Mouse (Mus musculus): ENCODE measurements around the gene Myh11. TPM values are rescaled to one million over a fixed set of nuclear protein-coding genes. Genes with fewer than 3 reads are reported as not detected.
A peak's percentile ranks its signal among the peaks of the same experiment; 100 is the strongest.

Gene Myh11
- total RNA-seq, 1 experiment: 0.76 TPM

DNA sequence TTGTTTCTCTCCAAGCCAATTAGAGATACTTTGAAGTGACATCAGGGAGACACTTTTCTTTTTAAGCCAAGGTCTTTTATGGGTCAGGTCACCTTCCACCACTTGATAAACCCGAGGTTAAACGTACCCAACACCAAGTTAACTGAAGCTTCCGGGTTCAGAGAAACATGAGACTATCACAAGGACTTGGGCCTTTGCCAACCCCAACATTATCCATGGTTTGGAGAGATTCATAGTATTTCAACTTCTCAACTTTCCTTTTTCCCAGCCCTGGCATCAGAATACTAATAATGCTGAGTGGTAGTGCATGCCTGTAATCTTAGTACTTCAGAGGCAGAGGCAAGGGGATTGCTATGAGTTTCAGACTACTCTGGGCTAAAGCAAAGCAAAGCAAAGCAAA lies 49.1 kb downstream of the Myh11 start:
- no peak for DNase-seq (ENCODE audit: low read depth, low spot score)
- H3K27ac ChIP-seq (ENCODE audit: insufficient read depth, low read depth, low read length, poor library complexity, severe bottlenecking): no peak overlapping the region
- TF ChIP-seq HCFC1 (IDR thresholded peaks at IDR 0.05; ENCODE audit: borderline replicate concordance, insufficient read depth, low read length): no peak
- no peak for TF ChIP-seq MAFK (IDR thresholded peaks at IDR 0.05; ENCODE audit: insufficient read depth, low read depth, low read length)
- no peak for TF ChIP-seq CHD2 (IDR thresholded peaks at IDR 0.05; ENCODE audit: low read depth, low read length)
- no peak for TF ChIP-seq ZC3H11A (IDR thresholded peaks at IDR 0.05; ENCODE audit: borderline replicate concordance, low read depth, low read length)
- TF ChIP-seq ZNF384 (IDR thresholded peaks at IDR 0.05; ENCODE audit: low read depth, low read length): no peak
- no peaks in the 10 kb centered on the region for H3K4me1 ChIP-seq (ENCODE audit: control insufficient read depth in 2 of 2, insufficient read depth in 2 of 2, low read length in 2 of 2, poor library complexity in 1 of 2)
- H3K9me3 ChIP-seq (ENCODE audit: control insufficient read depth, insufficient read depth, low read depth, low read length): no peaks in the 10 kb centered on the region
- no peak overlapping the region for H3K9ac ChIP-seq (ENCODE audit: insufficient read depth, low read depth, low read length, poor library complexity, severe bottlenecking)
- in situ Hi-C loops (cut with MboI; ENCODE audit: low sequenced_read_pairs in 2 of 2, unreplicated experiment in 2 of 2): no loop called here
- H3K4me3 ChIP-seq (ENCODE audit: insufficient read depth in 1 of 2, low read depth in 1 of 2, low read length in 2 of 2, poor library complexity in 1 of 2, severe bottlenecking in 1 of 2): no peak overlapping the region
- H3K36me3 ChIP-seq (ENCODE audit: control insufficient read depth, insufficient read depth, low read length, poor library complexity, severe bottlenecking): no peaks in the 10 kb centered on the region

DNA sequence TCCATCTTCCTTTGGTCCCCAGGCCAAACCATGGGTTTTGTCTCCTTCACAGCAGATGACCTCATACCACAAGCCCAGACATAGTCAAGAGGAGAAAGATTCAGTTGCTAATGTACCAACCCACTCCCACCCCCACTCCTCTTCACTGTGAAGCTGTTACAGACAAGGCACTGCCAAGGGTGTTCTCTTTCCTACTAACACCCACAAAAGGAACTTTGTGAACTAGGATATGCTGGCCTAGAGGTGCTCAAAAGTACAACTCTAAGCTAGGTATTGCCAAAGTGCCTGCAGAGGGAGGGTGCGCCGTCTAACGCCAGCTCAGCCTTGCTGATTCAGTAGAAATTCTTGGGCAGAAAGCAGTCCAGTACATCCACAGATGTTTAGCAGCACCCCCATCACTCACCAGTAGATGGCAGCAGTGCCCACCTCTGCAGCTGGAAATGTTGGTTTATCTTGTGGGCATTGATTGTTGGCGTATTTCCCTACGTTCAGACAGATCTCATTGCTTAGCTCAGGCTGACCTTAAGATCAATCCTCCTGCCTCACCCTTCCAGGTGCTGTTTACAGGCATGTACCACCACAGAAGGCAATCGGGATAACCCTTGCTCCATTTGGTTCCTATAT lies 54.0 kb downstream of the Myh11 start:
- peak; percentile 61 for DNase-seq (ENCODE audit: low read depth, low spot score)
- H3K4me3 ChIP-seq (ENCODE audit: insufficient read depth in 1 of 2, low read depth in 1 of 2, low read length in 2 of 2, poor library complexity in 1 of 2, severe bottlenecking in 1 of 2): no peak overlapping the region
- no peaks in the 10 kb centered on the region for H3K9me3 ChIP-seq (ENCODE audit: control insufficient read depth, insufficient read depth, low read depth, low read length)
- no peak overlapping the region for H3K9ac ChIP-seq (ENCODE audit: insufficient read depth, low read depth, low read length, poor library complexity, severe bottlenecking)
- no peaks in the 10 kb centered on the region for H3K4me1 ChIP-seq (ENCODE audit: control insufficient read depth in 2 of 2, insufficient read depth in 2 of 2, low read length in 2 of 2, poor library complexity in 1 of 2)
- H3K27ac ChIP-seq (ENCODE audit: insufficient read depth, low read depth, low read length, poor library complexity, severe bottlenecking): no peak overlapping the region
- TF ChIP-seq ZC3H11A (IDR thresholded peaks at IDR 0.05; ENCODE audit: borderline replicate concordance, low read depth, low read length) (peak; percentile 90), MAFK (IDR thresholded peaks at IDR 0.05; ENCODE audit: insufficient read depth, low read depth, low read length) (peak; percentile 77), HCFC1 (IDR thresholded peaks at IDR 0.05; ENCODE audit: borderline replicate concordance, insufficient read depth, low read length) (no peak)
- no peaks in the 10 kb centered on the region for H3K36me3 ChIP-seq (ENCODE audit: control insufficient read depth, insufficient read depth, low read length, poor library complexity, severe bottlenecking)
- in situ Hi-C loops (cut with MboI; ENCODE audit: low sequenced_read_pairs in 2 of 2, unreplicated experiment in 2 of 2): no loop called here

DNA sequence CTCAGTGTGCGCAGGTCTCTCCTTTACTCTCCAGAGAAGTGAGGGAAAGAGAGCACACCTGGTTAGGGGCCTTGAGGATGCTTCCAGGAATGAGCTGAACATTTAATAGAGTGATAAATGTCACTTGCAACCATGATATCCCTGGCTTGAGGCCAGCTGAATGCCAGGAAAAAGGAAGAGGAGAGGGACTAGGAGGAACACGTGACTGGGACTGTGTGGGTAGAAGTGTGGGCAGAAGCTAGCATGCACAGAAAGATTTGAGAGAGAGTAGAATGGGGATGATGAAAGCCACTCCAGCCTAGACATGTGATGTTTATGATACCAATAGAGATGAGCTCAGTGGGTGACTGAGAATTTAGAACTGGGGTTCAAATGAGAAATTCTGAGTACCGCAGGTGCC lies 76.0 kb downstream of the Myh11 start:
- Histone ChIP-seq H3K9ac (ENCODE audit: insufficient read depth, low read depth, low read length, poor library complexity, severe bottlenecking) (no peak overlapping the region), H3K27ac (ENCODE audit: insufficient read depth, low read depth, low read length, poor library complexity, severe bottlenecking) (no peak overlapping the region), H3K4me3 (ENCODE audit: insufficient read depth in 1 of 2, low read depth in 1 of 2, low read length in 2 of 2, poor library complexity in 1 of 2, severe bottlenecking in 1 of 2) (no peak overlapping the region), H3K36me3 (ENCODE audit: control insufficient read depth, insufficient read depth, low read length, poor library complexity, severe bottlenecking) (no peaks in the 10 kb centered on the region), H3K4me1 (ENCODE audit: control insufficient read depth in 2 of 2, insufficient read depth in 2 of 2, low read length in 2 of 2, poor library complexity in 1 of 2) (no peaks in the 10 kb centered on the region), H3K9me3 (ENCODE audit: control insufficient read depth, insufficient read depth, low read depth, low read length) (no peaks in the 10 kb centered on the region)
- in situ Hi-C loops (cut with MboI; ENCODE audit: low sequenced_read_pairs in 2 of 2, unreplicated experiment in 2 of 2): no loop called here
- no peak for DNase-seq (ENCODE audit: low read depth, low spot score)
- TF ChIP-seq ZNF384 (IDR thresholded peaks at IDR 0.05; ENCODE audit: low read depth, low read length): no peak
- no peak for TF ChIP-seq MAFK (IDR thresholded peaks at IDR 0.05; ENCODE audit: insufficient read depth, low read depth, low read length)
- no peak for TF ChIP-seq HCFC1 (IDR thresholded peaks at IDR 0.05; ENCODE audit: borderline replicate concordance, insufficient read depth, low read length)
- TF ChIP-seq ZC3H11A (IDR thresholded peaks at IDR 0.05; ENCODE audit: borderline replicate concordance, low read depth, low read length): no peak
- TF ChIP-seq CHD2 (IDR thresholded peaks at IDR 0.05; ENCODE audit: low read depth, low read length): no peak

DNA sequence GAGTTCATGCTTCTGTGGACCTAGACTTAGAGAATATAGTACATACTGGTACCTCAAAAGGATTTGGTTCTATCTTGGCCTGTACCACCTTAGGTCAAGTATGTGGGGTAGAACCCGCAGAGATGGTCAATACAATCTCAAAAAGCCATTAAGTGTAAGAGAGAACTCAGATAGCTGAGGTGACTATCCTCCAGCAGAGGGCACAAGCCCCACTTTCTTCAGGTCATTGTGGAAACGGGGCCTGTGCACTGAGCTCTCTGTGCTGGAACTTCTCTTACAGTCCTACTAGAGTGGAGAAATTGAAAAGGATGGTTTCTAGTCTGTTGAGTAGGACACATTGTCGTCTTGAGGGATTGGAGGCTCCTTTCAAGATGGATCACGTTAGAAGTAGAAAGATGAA lies 92.4 kb downstream of the Myh11 start:
- no peak overlapping the region for H3K9ac ChIP-seq (ENCODE audit: insufficient read depth, low read depth, low read length, poor library complexity, severe bottlenecking)
- peaks cover 0 to 4% of the 10 kb centered on the region in 2 experiments; a peak in 2 of 4 replicates for H3K4me1 ChIP-seq (ENCODE audit: control insufficient read depth in 2 of 2, insufficient read depth in 2 of 2, low read length in 2 of 2, poor library complexity in 1 of 2)
- H3K27ac ChIP-seq (ENCODE audit: insufficient read depth, low read depth, low read length, poor library complexity, severe bottlenecking): no peak overlapping the region
- no peak for DNase-seq (ENCODE audit: low read depth, low spot score)
- no peak overlapping the region for H3K4me3 ChIP-seq (ENCODE audit: insufficient read depth in 1 of 2, low read depth in 1 of 2, low read length in 2 of 2, poor library complexity in 1 of 2, severe bottlenecking in 1 of 2)
- in situ Hi-C loops (cut with MboI; ENCODE audit: low sequenced_read_pairs in 2 of 2, unreplicated experiment in 2 of 2): no loop called here
- no peaks in the 10 kb centered on the region for H3K36me3 ChIP-seq (ENCODE audit: control insufficient read depth, insufficient read depth, low read length, poor library complexity, severe bottlenecking)
- H3K9me3 ChIP-seq (ENCODE audit: control insufficient read depth, insufficient read depth, low read depth, low read length): no peaks in the 10 kb centered on the region
- TF ChIP-seq MAFK (IDR thresholded peaks at IDR 0.05; ENCODE audit: insufficient read depth, low read depth, low read length): no peak
- no peak for TF ChIP-seq HCFC1 (IDR thresholded peaks at IDR 0.05; ENCODE audit: borderline replicate concordance, insufficient read depth, low read length)
- no peak for TF ChIP-seq CHD2 (IDR thresholded peaks at IDR 0.05; ENCODE audit: low read depth, low read length)
- TF ChIP-seq ZNF384 (IDR thresholded peaks at IDR 0.05; ENCODE audit: low read depth, low read length): no peak
- no peak for TF ChIP-seq ZC3H11A (IDR thresholded peaks at IDR 0.05; ENCODE audit: borderline replicate concordance, low read depth, low read length)

DNA sequence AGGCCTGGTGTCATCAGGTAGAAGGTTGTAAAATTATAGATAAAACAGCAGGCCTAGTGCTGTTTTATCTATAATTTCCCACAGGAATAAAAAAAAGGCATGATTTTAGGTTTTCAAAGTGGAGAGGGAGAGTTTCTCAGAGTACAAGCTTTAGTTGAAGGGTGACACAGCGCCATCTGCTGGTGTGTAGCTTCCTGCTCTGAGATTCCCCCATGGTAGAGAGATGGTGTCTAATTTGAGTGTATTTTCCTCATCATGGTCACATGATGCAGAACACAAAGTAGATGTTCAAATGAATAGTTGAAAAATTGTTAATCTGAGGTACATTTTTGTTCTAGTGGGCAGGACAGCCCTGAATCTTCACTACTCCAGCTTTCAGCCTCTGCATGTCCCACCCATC lies 95.7 kb downstream of the Myh11 start:
- in situ Hi-C loops (cut with MboI; ENCODE audit: low sequenced_read_pairs in 2 of 2, unreplicated experiment in 2 of 2): no loop called here
- peaks cover 0 to 4% of the 10 kb centered on the region in 2 experiments; a peak in 2 of 4 replicates for H3K4me1 ChIP-seq (ENCODE audit: control insufficient read depth in 2 of 2, insufficient read depth in 2 of 2, low read length in 2 of 2, poor library complexity in 1 of 2)
- peaks cover 15% of the 10 kb centered on the region for H3K36me3 ChIP-seq (ENCODE audit: control insufficient read depth, insufficient read depth, low read length, poor library complexity, severe bottlenecking)
- TF ChIP-seq HCFC1 (IDR thresholded peaks at IDR 0.05; ENCODE audit: borderline replicate concordance, insufficient read depth, low read length) (no peak), ZC3H11A (IDR thresholded peaks at IDR 0.05; ENCODE audit: borderline replicate concordance, low read depth, low read length) (peak; percentile 32; the same call in 1 of the 2 replicates), CHD2 (IDR thresholded peaks at IDR 0.05; ENCODE audit: low read depth, low read length) (no peak)
- no peaks in the 10 kb centered on the region for H3K9me3 ChIP-seq (ENCODE audit: control insufficient read depth, insufficient read depth, low read depth, low read length)
- H3K4me3 ChIP-seq (ENCODE audit: insufficient read depth in 1 of 2, low read depth in 1 of 2, low read length in 2 of 2, poor library complexity in 1 of 2, severe bottlenecking in 1 of 2): no peak overlapping the region
- no peak overlapping the region for H3K9ac ChIP-seq (ENCODE audit: insufficient read depth, low read depth, low read length, poor library complexity, severe bottlenecking)
- DNase-seq (ENCODE audit: low read depth, low spot score): peak; percentile 51
- H3K27ac ChIP-seq (ENCODE audit: insufficient read depth, low read depth, low read length, poor library complexity, severe bottlenecking): no peak overlapping the region

Data from ES-E14 (cell line).